Mouse (Mus musculus): ENCODE measurements around the gene Rps6ka5.
A peak's percentile ranks its signal among the peaks of the same experiment; 100 is the strongest.

Rps6ka5 gene

GRCm38 (mm10) chr12:100726651-100727050 is at the start of gene Rps6ka5:
TSS of gene Rps6ka5 (minus strand) at chr12:100726983.
- DNase-seq (ENCODE audit: extremely low read depth, low read depth), result no peak

DNA sequence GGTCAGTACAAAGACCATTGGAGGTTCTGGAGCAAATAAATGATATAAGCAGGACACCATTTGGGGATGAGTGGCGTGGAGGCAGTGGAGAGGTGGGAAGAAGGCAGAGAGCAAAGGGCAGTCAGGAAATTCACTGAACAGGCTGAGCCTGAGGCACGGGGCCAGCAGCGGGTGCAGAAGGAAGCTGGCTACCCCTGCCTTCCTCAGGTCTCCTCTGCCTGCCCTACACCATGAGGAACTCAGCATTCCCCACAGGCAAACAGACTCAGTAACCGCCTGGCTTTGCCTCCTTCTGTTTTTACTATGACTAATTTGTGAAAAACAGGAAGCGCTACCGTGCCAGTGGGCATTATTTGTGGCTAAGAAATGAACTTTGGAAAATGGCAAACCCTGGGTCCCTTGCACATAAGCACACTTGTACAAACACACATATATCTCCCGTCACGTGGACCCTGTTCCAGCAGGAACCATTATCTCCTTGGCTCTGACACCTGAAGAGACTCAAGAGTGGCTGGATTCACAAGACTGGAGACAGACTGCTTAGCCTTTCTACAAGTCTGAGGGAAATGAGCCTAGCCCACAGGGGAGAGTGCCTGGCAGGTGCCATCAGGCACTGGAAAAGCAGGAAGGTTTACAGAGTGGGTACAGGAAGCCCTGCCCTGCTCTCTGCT is 49.3 kb upstream of the Rps6ka5 start:
- DNase-seq (ENCODE audit: extremely low read depth, low read depth), result no peak

DNA sequence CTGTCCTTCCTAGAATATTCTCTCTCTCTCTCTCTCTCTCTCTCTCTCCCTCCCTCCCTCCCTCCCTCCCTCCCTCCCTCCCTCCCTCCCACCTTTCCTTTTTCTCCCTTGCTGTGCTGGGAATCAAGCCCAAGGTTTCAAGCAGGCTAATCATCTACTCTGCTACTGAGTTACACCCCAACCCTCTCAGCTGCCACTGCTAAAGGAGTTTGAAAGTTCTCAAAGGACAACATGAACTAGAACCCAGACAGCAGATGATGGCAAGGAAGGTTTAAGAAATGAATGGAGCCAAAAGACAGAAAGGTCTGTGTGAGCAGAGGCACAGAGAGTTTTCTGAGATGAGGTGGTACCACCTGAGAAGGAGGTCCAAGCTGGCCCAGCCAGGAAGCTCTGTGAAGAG is 48.5 kb upstream of the Rps6ka5 start:
- DNase-seq (ENCODE audit: extremely low read depth, low read depth), result no peak

- DNase-seq (ENCODE audit: extremely low read depth, low read depth), result no peak
Measured at GRCm38 (mm10) chr12:100774756-100775155, 48.0 kb upstream of the Rps6ka5 start.

- DNase-seq (ENCODE audit: extremely low read depth, low read depth), result no peak
Measured at GRCm38 (mm10) chr12:100772230-100772984, 45.6 kb upstream of the Rps6ka5 start.

DNA sequence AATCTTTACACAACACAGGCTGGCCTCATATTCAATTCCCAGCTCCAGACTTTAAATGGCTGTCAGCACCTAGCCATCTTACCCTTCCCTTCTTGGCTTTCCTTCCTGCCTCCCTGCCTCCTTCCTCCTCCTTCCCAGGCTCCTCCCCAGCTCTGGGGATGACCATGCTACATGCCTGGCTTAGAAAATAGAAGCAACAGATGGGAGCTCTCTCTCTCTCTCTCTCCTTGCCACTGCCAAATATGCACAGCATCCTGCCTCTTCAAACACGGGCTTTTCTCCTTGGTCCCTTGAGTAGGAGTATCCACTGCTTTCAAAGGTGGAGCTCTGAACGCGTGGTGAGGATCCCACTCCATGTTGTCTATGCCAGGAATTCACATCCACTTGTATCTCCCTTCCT is 44.0 kb upstream of the Rps6ka5 start:
- DNase-seq (ENCODE audit: extremely low read depth, low read depth), result no peak

- no peak for DNase-seq (ENCODE audit: extremely low read depth, low read depth)
Measured at GRCm38 (mm10) chr12:100769871-100770270, 43.1 kb upstream of the Rps6ka5 start.

DNA sequence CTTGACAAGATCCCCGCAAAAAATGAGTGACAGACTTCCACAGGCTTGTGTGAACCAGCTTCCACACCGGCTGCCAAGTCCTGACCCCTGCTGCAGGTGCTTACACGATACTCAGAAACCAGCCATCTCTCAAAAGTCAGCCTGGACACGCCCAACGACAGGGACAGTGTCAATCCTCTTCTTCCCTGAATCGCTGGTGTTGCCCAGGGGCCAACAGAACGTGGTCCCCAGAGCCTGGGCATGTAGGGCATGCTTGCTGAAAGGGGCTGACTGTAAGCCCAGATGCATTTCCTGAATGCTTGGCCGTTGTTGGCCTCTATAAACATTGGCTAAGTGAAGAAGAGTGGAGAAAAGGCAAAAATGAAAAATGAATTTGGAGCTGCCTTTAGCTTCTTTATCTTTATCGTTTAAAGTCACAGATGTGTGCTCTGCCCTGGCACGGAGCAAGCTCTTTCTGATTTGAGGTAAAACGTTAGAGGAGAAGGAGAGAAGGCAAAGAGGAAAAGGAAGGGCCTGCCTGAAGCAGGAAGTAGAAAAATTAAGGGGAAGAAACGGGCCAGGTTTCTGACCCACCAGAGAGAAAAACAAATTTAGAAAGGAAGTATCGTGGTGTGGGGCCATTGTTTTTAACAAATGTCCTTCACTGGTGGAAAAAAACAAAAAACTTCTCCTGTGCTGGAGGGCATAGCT is 37.7 kb upstream of the Rps6ka5 start:
- no peak for DNase-seq (ENCODE audit: extremely low read depth, low read depth)

- no peak for DNase-seq (ENCODE audit: extremely low read depth, low read depth)
Measured at GRCm38 (mm10) chr12:100762663-100763425, 36.1 kb upstream of the Rps6ka5 start.

- DNase-seq (ENCODE audit: extremely low read depth, low read depth), result no peak
Measured at GRCm38 (mm10) chr12:100757427-100757826, 30.6 kb upstream of the Rps6ka5 start.

DNA sequence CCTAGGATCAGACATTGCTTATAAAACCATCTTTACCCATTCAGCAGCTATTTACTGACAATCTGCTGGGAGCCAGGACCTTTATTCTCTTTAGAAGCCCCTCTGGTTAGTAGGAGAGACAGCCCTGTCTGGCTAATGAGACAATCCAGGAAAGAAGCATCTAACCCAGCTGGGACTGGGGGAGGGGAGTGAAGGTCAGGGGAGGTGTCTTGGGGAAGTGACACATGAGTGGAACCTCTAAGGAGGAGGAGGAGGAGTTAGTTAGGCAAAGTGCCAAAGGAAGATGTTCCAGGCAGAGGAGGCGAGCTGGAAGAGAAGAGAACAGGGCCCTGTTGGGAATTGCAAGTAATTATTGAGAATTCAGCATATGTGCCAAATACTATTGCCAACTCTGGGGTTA is 26.9 kb upstream of the Rps6ka5 start:
- no peak for DNase-seq (ENCODE audit: extremely low read depth, low read depth)

DNA sequence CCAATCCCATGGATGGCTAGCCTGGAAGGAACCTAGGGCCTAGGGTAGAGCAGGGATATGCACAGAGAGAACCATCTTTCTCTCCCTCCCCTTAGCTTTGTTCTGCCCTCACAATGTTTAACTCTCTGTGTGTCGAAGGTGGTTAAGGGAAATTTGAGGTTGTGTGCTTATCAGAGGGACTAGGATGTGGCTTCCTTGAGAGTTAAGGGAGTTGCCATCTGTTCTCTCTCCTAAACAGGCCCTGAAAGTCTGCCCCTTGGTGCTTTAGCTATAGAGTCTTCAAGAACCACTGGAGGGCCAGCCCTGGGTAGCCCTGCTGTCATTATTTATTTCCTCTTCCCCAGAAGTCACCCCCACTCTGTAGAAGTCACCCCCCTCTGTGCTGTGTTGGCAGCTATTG is 26.2 kb upstream of the Rps6ka5 start:
- no peak for DNase-seq (ENCODE audit: extremely low read depth, low read depth)

DNA sequence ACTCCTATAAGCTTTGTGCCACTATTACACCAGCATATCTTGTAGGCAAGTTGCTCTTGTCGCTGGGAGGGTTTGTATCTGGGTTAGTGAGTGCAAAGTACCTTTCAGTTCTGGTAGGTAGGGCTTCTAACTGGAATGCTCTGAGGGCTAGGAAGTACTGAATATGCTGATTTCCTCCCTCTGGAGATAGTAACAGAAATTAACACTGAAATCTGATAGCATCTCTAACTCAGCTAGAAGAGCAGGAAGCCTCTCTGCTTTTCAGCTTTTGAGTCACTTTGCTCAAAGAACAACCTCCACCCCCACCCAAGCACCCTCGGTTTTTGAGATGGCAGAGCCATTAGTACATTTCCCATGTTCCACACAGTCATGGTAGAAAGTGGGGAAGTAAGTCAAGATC is 15.7 kb upstream of the Rps6ka5 start:
- DNase-seq (ENCODE audit: extremely low read depth, low read depth), result no peak

DNA sequence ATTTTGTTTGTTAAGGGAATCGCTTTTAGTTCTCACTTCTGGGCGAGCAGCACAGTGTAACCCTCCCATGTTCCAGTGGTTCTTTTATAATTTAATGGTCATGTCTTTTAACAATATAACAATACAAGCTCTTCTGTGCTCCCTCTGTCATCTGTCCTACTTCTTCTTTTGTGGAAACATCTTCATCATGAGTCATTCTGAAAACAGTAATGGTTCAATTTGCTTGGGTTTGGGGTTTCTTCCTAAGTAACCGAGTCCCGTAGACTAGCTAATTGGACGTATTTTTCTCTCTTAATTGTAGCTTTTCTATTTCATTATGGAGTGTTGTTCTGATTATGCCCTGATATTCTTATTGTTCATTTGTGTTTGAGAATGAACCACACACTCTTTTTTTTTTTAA is 13.5 kb upstream of the Rps6ka5 start:
- no peak for DNase-seq (ENCODE audit: extremely low read depth, low read depth)

- DNase-seq (ENCODE audit: extremely low read depth, low read depth), result no peak
Measured at GRCm38 (mm10) chr12:100739011-100739570, 12.3 kb upstream of the Rps6ka5 start.

- DNase-seq (ENCODE audit: extremely low read depth, low read depth), result no peak
Measured at GRCm38 (mm10) chr12:100738498-100738897, 11.7 kb upstream of the Rps6ka5 start.

GRCm38 (mm10) chr12:100735581-100735980 is 8.8 kb upstream of the Rps6ka5 start:
- no peak for DNase-seq (ENCODE audit: extremely low read depth, low read depth)

DNA sequence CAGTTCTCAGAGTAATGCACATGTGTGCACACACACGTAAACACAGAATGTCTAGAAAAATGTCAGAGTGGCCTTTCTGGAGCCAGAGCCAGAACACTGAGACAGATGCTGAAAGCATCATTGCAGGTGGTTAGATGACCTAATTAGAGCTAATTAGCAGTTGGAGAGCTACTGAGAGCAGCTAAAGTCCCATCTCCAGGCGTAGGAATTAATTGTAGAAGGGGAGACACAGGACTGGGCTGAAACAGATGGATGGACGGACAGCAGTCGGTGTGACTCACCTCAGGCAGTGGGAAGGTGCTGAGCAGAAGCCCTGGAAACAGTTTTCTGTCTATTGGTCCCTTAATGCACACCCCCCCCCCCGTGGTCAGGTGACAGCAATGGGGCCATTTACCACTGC is 8.4 kb upstream of the Rps6ka5 start:
- no peak for DNase-seq (ENCODE audit: extremely low read depth, low read depth)

GRCm38 (mm10) chr12:100728646-100729485 is 2.1 kb upstream of the Rps6ka5 start:
- peak; percentile 51 for DNase-seq (ENCODE audit: extremely low read depth, low read depth)

DNA sequence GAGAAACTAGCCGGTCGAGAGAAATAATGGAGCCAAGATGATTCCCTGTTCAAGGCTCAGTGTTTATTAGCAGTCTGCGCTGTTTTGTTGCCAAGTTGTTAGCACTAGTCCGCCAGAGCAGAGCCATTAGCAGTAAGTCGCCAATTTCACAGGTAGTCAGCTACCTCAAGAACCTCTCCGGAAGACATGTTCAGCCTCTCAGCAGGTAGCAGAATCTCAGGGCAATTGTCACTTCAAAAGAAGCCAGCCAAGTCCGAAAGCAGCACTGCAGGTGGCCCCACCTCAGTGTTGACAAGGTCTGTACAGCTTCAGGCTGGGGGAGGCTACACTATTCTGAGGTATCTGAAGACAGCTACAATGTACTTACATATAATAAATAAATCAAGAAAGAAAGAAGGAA is 1.1 kb upstream of the Rps6ka5 start:
- DNase-seq (ENCODE audit: extremely low read depth, low read depth), result no peak

- no peak for DNase-seq (ENCODE audit: extremely low read depth, low read depth)
Measured at GRCm38 (mm10) chr12:100725458-100725786, 1.4 kb downstream of the Rps6ka5 start.
